Mouse (Mus musculus) heart, adult 2 months (tissue): ENCODE measurements around the gene Nrp1. TPM values are rescaled to one million over a fixed set of nuclear protein-coding genes. Genes with fewer than 3 reads are reported as not detected.

ENCODE experiments used
- DNase-seq, 2 experiments: peaks; one replicate each; pipeline ENCODE4 v3.0.0; 2021
- H3K27ac ChIP-seq: fragments of 200-600 bp; 2 replicates; pipeline ENCODE4 v1.8.1; 2022
- H3K27me3 ChIP-seq: fragments of 200-500 bp; 2 replicates; pipeline ENCODE4 v1.6.1; 2012; ENCODE audit warnings: mild to moderate bottlenecking, low read length, inconsistent platforms, mixed read lengths; ENCODE audit not compliant: control insufficient read depth, insufficient read depth
- H3K36me3 ChIP-seq: fragments of 200-500 bp; 2 replicates; pipeline ENCODE4 v1.6.1; 2012; ENCODE audit warnings: low read length, inconsistent platforms; ENCODE audit not compliant: control insufficient read depth, insufficient read depth
- H3K4me1 ChIP-seq: fragments of 200-500 bp; 2 replicates; pipeline ENCODE4 v1.6.1; 2011; ENCODE audit warnings: low read length; ENCODE audit not compliant: control insufficient read depth, insufficient read depth
- H3K4me3 ChIP-seq: fragments of 200-600 bp; 2 replicates; pipeline ENCODE4 v1.8.1; 2022
- H3K79me2 ChIP-seq: fragments of 200-500 bp; replicated peaks from 2 replicates; pipeline ENCODE4 v1.6.1; 2012; ENCODE audit warnings: mild to moderate bottlenecking, inconsistent platforms, low read length, moderate library complexity, mixed read lengths; ENCODE audit not compliant: control insufficient read depth, insufficient read depth
- H3K9ac ChIP-seq: fragments of 200-500 bp; 2 replicates; pipeline ENCODE4 v1.6.1; 2012; ENCODE audit warnings: low read depth, mild to moderate bottlenecking, control low read depth, inconsistent platforms, low read length, mixed read lengths
- CTCF ChIP-seq: fragments of 200-600 bp; IDR thresholded peaks from 2 replicates; pipeline ENCODE4 v1.8.1; 2022; ENCODE audit warnings: antibody characterized with exemption, mild to moderate bottlenecking, moderate library complexity
- EP300 ChIP-seq: fragments of 200-500 bp; IDR thresholded peaks from 2 replicates; pipeline ENCODE4 v1.6.1; 2011; ENCODE audit warnings: low read depth, low read length, control low read depth; ENCODE audit not compliant: insufficient read depth
- POLR2A ChIP-seq: fragments of 200-500 bp; IDR thresholded peaks from 2 replicates; pipeline ENCODE4 v1.6.1; 2011; ENCODE audit warnings: mild to moderate bottlenecking, low read depth, low read length, control low read depth; ENCODE audit not compliant: insufficient read depth
- WGBS: fragments of 180-500 bp; shearing (Covaris S2); methylation state at CpG from one replicate; pipeline ENCODE4 v1.1.7; 2018; 5-methylcytosine and 5-hydroxymethylcytosine counted together
- intact Hi-C: fragments of 180-260 bp; cut with DNase I; formaldehyde crosslinking; loops from one replicate; pipeline ENCODE4 v1.15.1; 2025
- polyA plus RNA-seq: library from polyadenylated mRNA; depleted of rRNA; stranded (reverse); fragments of >200 nt; gene quantifications from 2 replicates; pipeline ENCODE4 v1.2.3, GENCODE M21; 2012
- total RNA-seq, 2 experiments: library from RNA; stranded (reverse); gene quantifications; 2 replicates each; pipeline ENCODE4 v1.2.3; 2021

Nrp1 gene
- total and polyA plus RNA-seq, 3 experiments: 64.5 to 115 (median 115) TPM

DNA sequence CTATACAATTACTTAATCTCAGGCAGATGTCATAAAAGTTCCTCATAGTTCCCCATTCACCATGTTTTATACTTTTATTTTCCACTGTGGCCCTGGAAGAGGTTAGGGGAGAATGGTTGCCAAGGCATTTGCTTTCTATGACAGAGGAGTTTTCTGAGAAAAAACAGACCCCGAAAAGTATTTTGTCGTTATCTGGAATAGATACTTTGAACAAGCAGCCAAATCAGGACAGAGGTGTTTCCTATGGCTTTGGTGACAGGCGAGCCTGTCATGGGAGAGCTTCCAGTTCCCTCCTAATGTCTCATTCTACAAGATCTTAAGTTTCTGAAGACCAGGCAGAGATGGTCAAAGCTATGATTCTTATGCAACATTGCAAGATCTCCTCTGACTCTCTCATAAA is 13.4 kb downstream of the Nrp1 start:
- Histone ChIP-seq H3K27ac (peak overlapping the region; percentile 77), H3K36me3 (peaks cover 92% of the 10 kb centered on the region), H3K27me3 (no peaks in the 10 kb centered on the region), H3K4me3 (no peak overlapping the region; the same call in 1 of the 2 replicates), H3K79me2 (peaks cover 6% of the 10 kb centered on the region), H3K4me1 (peaks cover 42% of the 10 kb centered on the region), H3K9ac (no peak overlapping the region)
- no peak for TF ChIP-seq POLR2A
- TF ChIP-seq EP300: peak; percentile 78; the same call in 1 of the 2 replicates
- no peak for TF ChIP-seq CTCF
- peak in 1 of 2 experiments; percentile 33 for DNase-seq
- WGBS: 10% methylated on average over 3 of the region's 3 CpGs
- intact Hi-C loops: loop anchor here (2.0 to 5.0 kb wide), 3 partner anchors 15 to 191 kb away; no protein-coding TSS in a partner anchor

- intact Hi-C loops: loop anchor here (2.0 to 5.0 kb wide), 3 partner anchors 14 to 190 kb away; no protein-coding TSS in a partner anchor
- Histone ChIP-seq H3K36me3 (peaks cover 92% of the 10 kb centered on the region), H3K27me3 (no peaks in the 10 kb centered on the region), H3K4me1 (peaks cover 46% of the 10 kb centered on the region), H3K79me2 (peaks cover 6% of the 10 kb centered on the region), H3K9ac (no peak overlapping the region), H3K27ac (peak overlapping the region; percentile 77), H3K4me3 (no peak overlapping the region)
- 36% methylated on average over 5 of the region's 5 CpGs for WGBS
- TF ChIP-seq EP300: no peak
- no peak for TF ChIP-seq CTCF
- no peak for TF ChIP-seq POLR2A
- DNase-seq: no peak
Measured at GRCm38 (mm10) chr8:128372724-128373123, 14.3 kb downstream of the Nrp1 start.

- Histone ChIP-seq H3K9ac (no peak overlapping the region), H3K4me3 (no peak overlapping the region), H3K27me3 (no peaks in the 10 kb centered on the region), H3K4me1 (peaks cover 52% of the 10 kb centered on the region), H3K79me2 (peaks cover 9% of the 10 kb centered on the region), H3K36me3 (peaks cover 95% of the 10 kb centered on the region), H3K27ac (peak overlapping the region; percentile 77)
- DNase-seq: peak in 1 of 2 experiments; percentile 25
- intact Hi-C loops: loop anchor here (2.0 to 5.0 kb wide), 3 partner anchors 13 to 189 kb away; no protein-coding TSS in a partner anchor
- no peak for TF ChIP-seq EP300
- TF ChIP-seq CTCF: no peak
- TF ChIP-seq POLR2A: no peak
- WGBS: 50% methylated on average over 6 of the region's 6 CpGs
Measured at GRCm38 (mm10) chr8:128373418-128373817, 15.0 kb downstream of the Nrp1 start.

DNA sequence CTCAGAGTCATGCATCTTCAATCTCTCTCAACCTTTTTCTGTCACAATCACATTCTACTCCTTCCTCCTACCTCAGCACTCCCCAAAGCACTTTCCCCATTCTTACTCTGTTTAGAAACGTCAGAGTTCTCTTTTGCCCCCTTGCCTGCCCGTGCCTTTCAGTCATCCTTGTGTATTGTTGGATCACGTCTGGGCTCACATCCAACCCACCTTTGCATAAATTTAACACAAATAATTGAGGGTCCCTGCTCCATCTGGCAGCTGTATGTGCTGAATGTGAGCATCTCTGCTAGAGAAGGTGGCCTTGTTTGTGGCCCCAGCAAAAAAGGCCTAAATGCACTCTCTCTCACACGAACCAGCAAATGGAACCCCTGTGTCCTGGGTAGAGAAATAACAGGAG is 16.9 kb downstream of the Nrp1 start:
- H3K79me2 ChIP-seq: peaks cover 10% of the 10 kb centered on the region
- intact Hi-C loops: no loop called here
- no peaks in the 10 kb centered on the region for H3K27me3 ChIP-seq
- no peak overlapping the region for H3K9ac ChIP-seq
- H3K36me3 ChIP-seq: peaks cover 91% of the 10 kb centered on the region
- H3K4me3 ChIP-seq: no peak overlapping the region
- no peak for TF ChIP-seq CTCF
- no peak for TF ChIP-seq EP300
- no peak for TF ChIP-seq POLR2A
- peaks cover 50% of the 10 kb centered on the region for H3K4me1 ChIP-seq
- peak overlapping the region; percentile 77 for H3K27ac ChIP-seq
- no peak for DNase-seq
- whole genome bisulfite sequencing: 35% methylated on average over 4 of the region's 4 CpGs

DNA sequence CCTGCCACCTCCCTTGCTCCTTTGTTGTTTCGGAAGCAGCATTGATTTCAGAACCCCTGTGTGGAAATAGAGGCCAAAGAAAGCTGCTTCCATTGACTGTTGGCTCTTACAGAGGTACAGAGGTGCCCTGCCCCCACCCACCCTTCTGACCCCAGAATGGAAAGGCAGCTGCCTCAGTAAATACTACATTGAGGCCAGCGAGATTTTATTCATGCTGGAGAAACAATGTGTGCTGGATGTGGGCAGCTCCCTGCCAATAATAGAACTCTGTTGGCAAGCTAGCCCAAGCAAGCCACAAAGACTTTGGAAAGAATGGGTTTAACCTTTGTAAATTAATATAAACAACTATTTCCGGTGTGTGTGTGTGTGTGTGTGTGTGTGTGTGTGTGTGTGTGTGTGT is 24.8 kb downstream of the Nrp1 start:
- WGBS: 8% methylated on average over 3 of the region's 3 CpGs
- Histone ChIP-seq H3K4me1 (peaks cover 50% of the 10 kb centered on the region), H3K27me3 (no peaks in the 10 kb centered on the region), H3K79me2 (peaks cover 20% of the 10 kb centered on the region), H3K9ac (no peak overlapping the region), H3K36me3 (peaks cover 76% of the 10 kb centered on the region), H3K27ac (peak overlapping the region; percentile 72), H3K4me3 (no peak overlapping the region)
- TF ChIP-seq EP300 (0 out of 2 replicates have a peak, but pooled peaks have one; percentile 50), POLR2A (no peak)
- DNase-seq: peak in 1 of 2 experiments; percentile 55
- intact Hi-C loops: loop anchor here (10.0 kb wide), 1 partner anchor 1398 kb away; no protein-coding TSS in a partner anchor

- Histone ChIP-seq H3K27ac (peak overlapping the region; percentile 72), H3K36me3 (peaks cover 77% of the 10 kb centered on the region), H3K4me3 (no peak overlapping the region), H3K4me1 (peaks cover 53% of the 10 kb centered on the region), H3K9ac (no peak overlapping the region), H3K79me2 (peaks cover 22% of the 10 kb centered on the region), H3K27me3 (no peaks in the 10 kb centered on the region)
- intact Hi-C loops: loop anchor here (10.0 kb wide), 1 partner anchor 1400 kb away; no protein-coding TSS in a partner anchor
- TF ChIP-seq CTCF: no peak
- TF ChIP-seq POLR2A: no peak
- no peak for TF ChIP-seq EP300
- WGBS: 26% methylated on average over 2 of the region's 2 CpGs
- DNase-seq: no peak
Measured at GRCm38 (mm10) chr8:128384366-128384765, 26.0 kb downstream of the Nrp1 start.
